Mouse (Mus musculus) heart, embryonic 15.5 days (tissue): ENCODE measurements around the gene Arl8a. TPM values are rescaled to one million over a fixed set of nuclear protein-coding genes. Genes with fewer than 3 reads are reported as not detected.

ENCODE experiments used
- ATAC-seq: fragments of 200-750 bp; cut with Nextera tagmentation; replicated peaks from 2 replicates; pipeline ENCODE4 v1.8.0; 2017; ENCODE audit warnings: low read depth, moderate TSS enrichment; ENCODE audit not compliant: insufficient number of reproducible peaks, insufficient read depth, low FRiP score
- H3K27ac ChIP-seq: fragments of 300-500 bp; sonication (generic); 2 replicates; pipeline ENCODE4 v1.5.1; 2015; ENCODE audit warnings: mild to moderate bottlenecking, inconsistent platforms
- H3K27me3 ChIP-seq: fragments of 300-500 bp; sonication (generic); 2 replicates; pipeline ENCODE4 v1.6.1; 2015; ENCODE audit warnings: inconsistent platforms
- H3K36me3 ChIP-seq: fragments of 300-500 bp; sonication (generic); 2 replicates; pipeline ENCODE4 v1.6.1; 2015; ENCODE audit warnings: mild to moderate bottlenecking, inconsistent platforms
- H3K4me1 ChIP-seq: fragments of 300-500 bp; sonication (generic); replicated peaks from 2 replicates; pipeline ENCODE4 v1.6.1; 2015; ENCODE audit warnings: inconsistent platforms
- H3K4me2 ChIP-seq: fragments of 300-500 bp; sonication (generic); 2 replicates; pipeline ENCODE4 v1.6.1; 2015; ENCODE audit warnings: inconsistent platforms, mild to moderate bottlenecking, moderate library complexity
- H3K4me3 ChIP-seq: fragments of 300-500 bp; sonication (generic); 2 replicates; pipeline ENCODE4 v1.5.1; 2015; ENCODE audit warnings: mild to moderate bottlenecking, inconsistent platforms
- H3K9ac ChIP-seq: fragments of 300-500 bp; sonication (generic); 2 replicates; pipeline ENCODE4 v1.6.1; 2015; ENCODE audit warnings: mild to moderate bottlenecking, inconsistent platforms
- H3K9me3 ChIP-seq: fragments of 300-500 bp; sonication (generic); replicated peaks from 2 replicates; pipeline ENCODE4 v1.6.1; 2016; ENCODE audit warnings: inconsistent platforms
- WGBS: fragments of 180-500 bp; shearing (Covaris S2); methylation state at CpG from one replicate; pipeline ENCODE4 v1.1.7; 2015; ENCODE audit warnings: mixed read lengths; 5-methylcytosine and 5-hydroxymethylcytosine counted together
- polyA plus RNA-seq: library from polyadenylated mRNA; unstranded; fragments of >200 nt; fragmentation: Nextera tagmentation; extraction: Ambion mirVana; gene quantifications from 2 replicates; pipeline ENCODE4 v1.2.1, GENCODE M21; 2015

Arl8a gene
- polyA plus RNA-seq, 1 experiment from 2014 or later: 34.0 TPM

GRCm38 (mm10) chr1:135133678-135134435 lies 12.8 kb upstream of the Arl8a start:
- Histone ChIP-seq H3K9me3 (no peaks in the 10 kb centered on the region), H3K36me3 (no peaks in the 10 kb centered on the region), H3K4me1 (peaks cover 30% of the 10 kb centered on the region), H3K9ac (no peak overlapping the region), H3K4me2 (peak overlapping the region; percentile 23; the same call in 1 of the 2 replicates), H3K27me3 (peaks cover 39% of the 10 kb centered on the region), H3K27ac (peak overlapping the region; percentile 36; the same call in 1 of the 2 replicates), H3K4me3 (peak overlapping the region; percentile 19; the same call in 1 of the 2 replicates)
- ATAC-seq: no peak
- 70% methylated on average over 10 of the region's 10 CpGs for WGBS

- no peaks in the 10 kb centered on the region for H3K36me3 ChIP-seq
- peaks cover 25% of the 10 kb centered on the region for H3K27me3 ChIP-seq
- no peak overlapping the region for H3K4me3 ChIP-seq
- H3K9me3 ChIP-seq: no peaks in the 10 kb centered on the region
- 81% methylated on average over 8 of the region's 8 CpGs for WGBS
- no peak overlapping the region for H3K4me2 ChIP-seq
- H3K4me1 ChIP-seq: peaks cover 23% of the 10 kb centered on the region
- H3K27ac ChIP-seq: no peak overlapping the region
- no peak overlapping the region for H3K9ac ChIP-seq
- no peak for ATAC-seq
Observed at GRCm38 (mm10) chr1:135135111-135135787, 11.4 kb upstream of the Arl8a start.

GRCm38 (mm10) chr1:135136500-135136899 lies 10.1 kb upstream of the Arl8a start:
- no peak for ATAC-seq
- WGBS: 14% methylated on average over 1 of the region's 1 CpGs

GRCm38 (mm10) chr1:135139906-135140305 lies 6.7 kb upstream of the Arl8a start:
- Histone ChIP-seq H3K9me3 (no peaks in the 10 kb centered on the region), H3K4me3 (no peak overlapping the region), H3K27me3 (peaks cover 29% of the 10 kb centered on the region), H3K9ac (no peak overlapping the region), H3K4me1 (no peaks in the 10 kb centered on the region), H3K36me3 (no peaks in the 10 kb centered on the region), H3K27ac (no peak overlapping the region), H3K4me2 (no peak overlapping the region)
- 76% methylated on average over 2 of the region's 2 CpGs for WGBS
- ATAC-seq: no peak

More at GRCm38 (mm10) chr1:135136500-135136899, 10.1 kb upstream of the Arl8a start:
- no peaks in the 10 kb centered on the region for H3K36me3 ChIP-seq
- H3K9me3 ChIP-seq: no peaks in the 10 kb centered on the region
- H3K27me3 ChIP-seq: peaks cover 17% of the 10 kb centered on the region
- H3K9ac ChIP-seq: no peak overlapping the region
- H3K4me2 ChIP-seq: no peak overlapping the region
- H3K4me1 ChIP-seq: peaks cover 14% of the 10 kb centered on the region
- H3K27ac ChIP-seq: no peak overlapping the region
- no peak overlapping the region for H3K4me3 ChIP-seq

GRCm38 (mm10) chr1:135142452-135142851 lies 4.2 kb upstream of the Arl8a start:
- Histone ChIP-seq H3K4me3 (no peak overlapping the region), H3K4me1 (peaks cover 6% of the 10 kb centered on the region), H3K27ac (no peak overlapping the region), H3K36me3 (no peaks in the 10 kb centered on the region), H3K27me3 (peaks cover 36% of the 10 kb centered on the region), H3K4me2 (no peak overlapping the region), H3K9ac (no peak overlapping the region), H3K9me3 (no peaks in the 10 kb centered on the region)
- WGBS: 67% methylated on average over 2 of the region's 2 CpGs
- no peak for ATAC-seq

GRCm38 (mm10) chr1:135143940-135144339 lies 2.7 kb upstream of the Arl8a start:
- 82% methylated on average over 2 of the region's 2 CpGs for WGBS
- no peak overlapping the region for H3K27ac ChIP-seq
- peaks cover 20% of the 10 kb centered on the region for H3K4me1 ChIP-seq
- no peaks in the 10 kb centered on the region for H3K9me3 ChIP-seq
- no peak overlapping the region for H3K4me3 ChIP-seq
- ATAC-seq: no peak
- H3K27me3 ChIP-seq: peaks cover 32% of the 10 kb centered on the region
- no peak overlapping the region for H3K9ac ChIP-seq
- H3K4me2 ChIP-seq: no peak overlapping the region
- H3K36me3 ChIP-seq: no peaks in the 10 kb centered on the region

- peak overlapping the region; percentile 78 for H3K27ac ChIP-seq
- H3K4me2 ChIP-seq: peak overlapping the region; percentile 88
- H3K9ac ChIP-seq: peak overlapping the region; percentile 84
- no peaks in the 10 kb centered on the region for H3K9me3 ChIP-seq
- WGBS: under 1% methylated on average over 69 of the region's 69 CpGs
- ATAC-seq: peak; percentile 74
- H3K36me3 ChIP-seq: no peaks in the 10 kb centered on the region
- peak overlapping the region; percentile 66 for H3K4me3 ChIP-seq
- peaks cover 34% of the 10 kb centered on the region for H3K27me3 ChIP-seq
- peaks cover 22% of the 10 kb centered on the region for H3K4me1 ChIP-seq
Observed at GRCm38 (mm10) chr1:135146946-135147701, 500 bp downstream of the Arl8a start.

GRCm38 (mm10) chr1:135147702-135148058 lies 1.1 kb downstream of the Arl8a start:
- Histone ChIP-seq H3K9ac (peak overlapping the region; percentile 84), H3K4me2 (peak overlapping the region; percentile 88), H3K9me3 (no peaks in the 10 kb centered on the region), H3K4me1 (peaks cover 22% of the 10 kb centered on the region), H3K27ac (peak overlapping the region; percentile 78), H3K4me3 (peak overlapping the region; percentile 66), H3K27me3 (peaks cover 38% of the 10 kb centered on the region), H3K36me3 (no peaks in the 10 kb centered on the region)
- 8% methylated on average over 7 of the region's 7 CpGs for WGBS
- ATAC-seq: peak; percentile 9; the same call in 1 of the 2 replicates

GRCm38 (mm10) chr1:135148476-135148875 lies 1.9 kb downstream of the Arl8a start:
- WGBS: 71% methylated on average over 4 of the region's 4 CpGs
- Histone ChIP-seq H3K4me2 (peak overlapping the region; percentile 88), H3K9me3 (no peaks in the 10 kb centered on the region), H3K36me3 (no peaks in the 10 kb centered on the region), H3K4me3 (peak overlapping the region; percentile 66), H3K27me3 (peaks cover 34% of the 10 kb centered on the region), H3K9ac (no peak overlapping the region), H3K27ac (peak overlapping the region; percentile 78; the same call in 1 of the 2 replicates), H3K4me1 (peaks cover 22% of the 10 kb centered on the region)
- no peak for ATAC-seq

- Histone ChIP-seq H3K36me3 (no peaks in the 10 kb centered on the region), H3K9me3 (no peaks in the 10 kb centered on the region), H3K9ac (no peak overlapping the region), H3K4me2 (no peak overlapping the region), H3K4me3 (no peak overlapping the region), H3K4me1 (peaks cover 24% of the 10 kb centered on the region), H3K27ac (no peak overlapping the region), H3K27me3 (peaks cover 29% of the 10 kb centered on the region)
- WGBS: 76% methylated on average over 5 of the region's 5 CpGs
- ATAC-seq: no peak
Observed at GRCm38 (mm10) chr1:135148996-135149395, 2.4 kb downstream of the Arl8a start.

GRCm38 (mm10) chr1:135154011-135154410 lies 7.4 kb downstream of the Arl8a start:
- Histone ChIP-seq H3K9ac (no peak overlapping the region), H3K4me3 (peak overlapping the region; percentile 14; the same call in 1 of the 2 replicates)

More at GRCm38 (mm10) chr1:135154011-135154410, 7.4 kb downstream of the Arl8a start:
- peak overlapping the region; percentile 58 for H3K4me2 ChIP-seq
- no peak overlapping the region for H3K27ac ChIP-seq
- H3K4me1 ChIP-seq: peaks cover 37% of the 10 kb centered on the region
- no peak for ATAC-seq
- H3K27me3 ChIP-seq: peaks cover 31% of the 10 kb centered on the region
- H3K9me3 ChIP-seq: no peaks in the 10 kb centered on the region
- 0 out of 2 replicates have a peak, but pooled peaks cover 4% of the 10 kb centered on the region for H3K36me3 ChIP-seq
- WGBS: 31% methylated on average over 13 of the region's 13 CpGs
